ENCODE assay signal across 15 mouse cellular contexts in the genomic region with DNA sequence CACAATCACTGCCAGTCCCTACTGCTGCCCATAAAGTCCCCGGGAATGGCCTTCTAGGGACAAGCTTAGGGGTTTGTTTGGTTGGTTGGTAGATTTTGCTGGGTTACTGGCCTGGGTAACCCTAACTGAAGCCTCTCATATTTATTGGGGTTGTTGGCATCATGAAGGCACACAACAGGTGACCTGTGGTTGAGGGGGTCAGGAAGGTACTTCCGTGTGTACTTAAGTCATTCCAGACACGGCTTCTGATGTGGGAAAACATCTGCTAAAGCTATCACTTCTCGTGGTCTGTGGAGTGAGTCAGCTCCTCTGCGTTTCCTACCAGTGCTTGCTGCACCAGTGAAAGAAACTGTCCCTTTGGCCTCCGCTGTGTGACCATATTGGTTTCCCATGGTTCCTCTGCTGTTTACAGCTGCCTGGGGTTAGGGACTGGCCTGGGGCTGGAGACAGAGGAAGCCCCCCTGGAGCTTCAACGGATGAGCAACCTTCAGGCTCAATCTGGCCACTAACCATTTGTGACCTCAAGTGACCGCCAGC.
"Had no signal": no experiment of that assay in that cellular context is flagged by ENCODE, and none has a peak within 500 bp of the region (broad histone marks: within the 10 kb centered on the region; RNA-seq: fewer than 3 reads in every experiment).

No protein-coding gene starts in this region.

- H3K4me2 ChIP-seq: liver, embryonic 11.5 days; liver, embryonic 15.5 days; midbrain, embryonic 11.5 days; midbrain, embryonic 15.5 days; neural tube, embryonic 15.5 days had no signal

- H3K4me3 ChIP-seq: liver, embryonic 15.5 days; midbrain, embryonic 15.5 days; neural tube, embryonic 15.5 days had no signal

- H3K36me3 ChIP-seq: liver, embryonic 15.5 days; midbrain, embryonic 15.5 days; neural tube, embryonic 15.5 days had no signal

- ATAC-seq: midbrain, embryonic 15.5 days had no signal

- H3K4me1 ChIP-seq: liver, embryonic 15.5 days; midbrain, embryonic 15.5 days; neural tube, embryonic 15.5 days had no signal

- H3K27ac ChIP-seq: kidney, postnatal 0 days; liver, embryonic 15.5 days; midbrain, embryonic 15.5 days; neural tube, embryonic 15.5 days had no signal

- H3K27me3 ChIP-seq: liver, embryonic 15.5 days; midbrain, embryonic 15.5 days; neural tube, embryonic 15.5 days had no signal

- H3K9me3 ChIP-seq: liver, embryonic 15.5 days; midbrain, embryonic 15.5 days; neural tube, embryonic 15.5 days had no signal

- DNase-seq: kidney, adult 9 months; kidney, postnatal 36 days; layer of hippocampus, adult 9-11 months; layer of hippocampus, postnatal 36 days; left cerebral cortex, postnatal 4 days; lung, adult 2 months; lung, postnatal 36 days; right cerebral cortex, adult 18-20 months; thymus, postnatal 36 days had no signal

- H3K9ac ChIP-seq: liver, embryonic 15.5 days; midbrain, embryonic 15.5 days; neural tube, embryonic 15.5 days had no signal
